Mouse (Mus musculus) heart, embryonic 16.5 days (tissue): Measurements from ENCODE around the gene Trp53inp2. TPM values are rescaled to one million over a fixed set of nuclear protein-coding genes. Genes with fewer than 3 reads are reported as not detected.

Source experiments
- ATAC-seq: fragments of 200-750 bp; cut with Nextera tagmentation; replicated peaks from 2 replicates; pipeline ENCODE4 v1.8.0; 2017; ENCODE audit warnings: moderate number of reproducible peaks; ENCODE audit not compliant: insufficient read depth, low FRiP score; ENCODE audit errors: extremely low read depth
- H3K27ac ChIP-seq: fragments of 300-500 bp; sonication (generic); 2 replicates; pipeline ENCODE4 v1.5.1; 2014; ENCODE audit warnings: mild to moderate bottlenecking, low read length, control low read depth, moderate library complexity
- H3K27me3 ChIP-seq: fragments of 300-500 bp; sonication (generic); 2 replicates; pipeline ENCODE4 v1.6.1; 2014; ENCODE audit warnings: low read length, mixed read lengths; ENCODE audit not compliant: control insufficient read depth, insufficient read depth
- H3K36me3 ChIP-seq: fragments of 300-500 bp; sonication (generic); 2 replicates; pipeline ENCODE4 v1.6.1; 2014; ENCODE audit not compliant: control insufficient read depth, insufficient read depth
- H3K4me1 ChIP-seq: fragments of 300-500 bp; sonication (generic); 2 replicates; pipeline ENCODE4 v1.6.1; 2014; ENCODE audit warnings: low read length, mixed read lengths; ENCODE audit not compliant: control insufficient read depth, insufficient read depth
- H3K4me2 ChIP-seq: fragments of 300-500 bp; sonication (generic); 2 replicates; pipeline ENCODE4 v1.6.1; 2014; ENCODE audit warnings: low read depth, mild to moderate bottlenecking, control low read depth, low read length
- H3K4me3 ChIP-seq: fragments of 300-500 bp; sonication (generic); 2 replicates; pipeline ENCODE4 v1.5.1; 2014; ENCODE audit warnings: mild to moderate bottlenecking, control low read depth, low read length
- H3K9ac ChIP-seq: fragments of 300-500 bp; sonication (generic); 2 replicates; pipeline ENCODE4 v1.6.1; 2014; ENCODE audit warnings: low read length, control low read depth
- H3K9me3 ChIP-seq: fragments of 300-500 bp; sonication (generic); replicated peaks from 2 replicates; pipeline ENCODE4 v1.6.1; 2016; ENCODE audit warnings: low read length; ENCODE audit not compliant: control insufficient read depth
- WGBS: fragments of 180-500 bp; shearing (Covaris S2); extraction: QIAGEN DNeasy Blood & Tissue Kit; methylation state at CpG from one replicate; pipeline ENCODE4 v1.1.7; 2014; 5-methylcytosine and 5-hydroxymethylcytosine counted together
- polyA plus RNA-seq: library from polyadenylated mRNA; unstranded; fragments of >200 nt; fragmentation: Nextera tagmentation; extraction: Ambion mirVana; gene quantifications from 2 replicates; pipeline ENCODE4 v1.2.1, GENCODE M21; 2015

Gene Trp53inp2
- 126 and 132 TPM in 2 replicates for polyA plus RNA-seq

DNA sequence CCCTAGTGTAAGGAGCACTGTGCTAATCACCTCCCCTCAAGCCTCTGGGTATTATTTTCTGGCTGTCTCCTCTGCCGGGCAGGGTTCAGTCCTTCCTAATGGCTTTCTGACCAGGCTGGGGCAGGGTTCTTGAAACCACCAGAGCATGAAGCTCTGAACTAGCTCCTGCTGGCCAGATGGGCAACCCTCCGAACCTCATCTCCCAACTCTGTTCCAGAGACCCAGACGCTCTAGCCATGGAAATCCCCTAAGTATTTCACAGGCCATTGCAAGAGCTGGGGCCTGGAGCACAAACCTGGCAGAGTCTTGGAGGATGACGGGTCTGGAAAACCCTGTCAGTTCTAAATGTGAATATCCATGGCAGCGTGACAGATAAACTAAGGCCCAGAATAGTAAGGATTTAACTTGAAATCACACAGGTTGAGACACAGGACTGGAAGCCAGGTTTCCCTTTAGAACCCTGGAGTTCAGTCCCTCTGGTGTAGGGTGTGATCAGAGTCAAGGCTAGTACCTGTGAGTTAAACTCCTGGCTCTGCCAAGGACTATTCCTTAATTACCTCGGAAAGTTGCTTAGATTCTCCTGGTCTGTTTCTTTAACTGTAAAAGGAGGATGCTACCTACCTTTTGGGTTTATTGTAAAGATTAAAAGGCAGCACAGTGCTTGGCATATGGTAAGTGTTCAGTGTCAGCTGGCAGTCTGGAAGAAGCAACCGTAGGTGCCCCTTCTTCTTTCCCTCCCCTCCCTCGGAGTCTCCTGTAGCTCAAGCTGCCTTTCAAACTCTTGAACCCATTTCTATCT is at the start of gene Trp53inp2:
Gene Trp53inp2, plus strand, starts transcription at position 799 of the 799 bp plus-strand sequence.
- peak within 1 kb of the TSS; percentile 76 for H3K4me2 ChIP-seq
- H3K9ac ChIP-seq = peak within 1 kb of the TSS; percentile 94
- peaks cover 2% of the 10 kb centered on the region; the same call in 1 of the 2 replicates for H3K36me3 ChIP-seq
- H3K9me3 ChIP-seq = no peaks in the 10 kb centered on the region
- H3K27me3 ChIP-seq = no peaks in the 10 kb centered on the region
- H3K4me3 ChIP-seq = peak within 1 kb of the TSS; percentile 90
- peaks cover 20% of the 10 kb centered on the region for H3K4me1 ChIP-seq
- ATAC-seq = no peak
- H3K27ac ChIP-seq = peak within 1 kb of the TSS; percentile 100
- 65% methylated on average over 8 of the region's 8 CpGs for WGBS

DNA sequence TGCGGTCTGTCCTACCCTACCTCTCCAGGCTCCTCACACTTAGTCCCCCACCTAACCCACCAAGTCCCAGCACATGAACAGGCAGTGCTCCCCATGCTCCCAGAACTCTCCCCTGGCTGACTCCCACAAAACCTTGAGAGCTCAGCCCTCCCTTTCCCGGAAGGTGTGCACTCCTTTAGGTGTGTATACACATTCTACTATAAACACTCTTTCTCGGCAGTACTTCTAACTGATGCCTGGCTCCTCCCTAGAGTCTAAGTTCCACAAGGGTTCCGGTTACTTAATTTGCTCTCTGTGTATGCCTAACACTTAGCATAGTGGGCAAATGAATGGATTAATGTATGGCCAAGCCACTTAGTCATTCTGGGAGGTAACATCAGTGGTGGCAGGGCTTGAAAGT is 49.5 kb upstream of the Trp53inp2 start:
- Histone ChIP-seq H3K4me3 (no peak overlapping the region), H3K27ac (no peak overlapping the region), H3K9ac (no peak overlapping the region), H3K9me3 (no peaks in the 10 kb centered on the region), H3K36me3 (peaks cover 32% of the 10 kb centered on the region), H3K4me2 (no peak overlapping the region), H3K4me1 (no peaks in the 10 kb centered on the region), H3K27me3 (no peaks in the 10 kb centered on the region)
- 87% methylated on average over 4 of the region's 4 CpGs for WGBS
- no peak for ATAC-seq

DNA sequence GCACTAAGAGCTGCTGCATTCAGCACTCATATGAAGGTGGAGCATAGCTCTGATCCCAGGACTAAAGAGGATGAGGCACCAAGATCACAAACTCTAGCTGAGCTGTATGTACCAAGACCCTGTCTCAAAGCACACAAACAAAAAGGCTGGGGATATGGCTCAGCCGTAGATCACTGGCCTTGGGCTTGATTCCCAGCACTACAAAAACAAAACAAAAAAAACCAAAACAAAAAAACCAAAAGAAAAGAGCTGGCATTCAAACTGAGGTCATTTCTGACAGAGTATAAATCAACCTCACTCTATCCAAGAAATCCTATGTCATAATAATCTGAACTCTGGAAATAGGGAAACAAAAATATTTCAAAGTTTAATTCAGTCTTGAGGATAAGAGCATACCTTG is 47.4 kb upstream of the Trp53inp2 start:
- H3K36me3 ChIP-seq = peaks cover 24% of the 10 kb centered on the region
- no peak overlapping the region for H3K4me2 ChIP-seq
- no peak overlapping the region for H3K27ac ChIP-seq
- no peaks in the 10 kb centered on the region for H3K9me3 ChIP-seq
- H3K4me3 ChIP-seq = no peak overlapping the region
- no peak for ATAC-seq
- H3K27me3 ChIP-seq = no peaks in the 10 kb centered on the region
- no peak overlapping the region for H3K9ac ChIP-seq
- 97% methylated on average over 1 of the region's 1 CpGs for WGBS
- H3K4me1 ChIP-seq = no peaks in the 10 kb centered on the region

DNA sequence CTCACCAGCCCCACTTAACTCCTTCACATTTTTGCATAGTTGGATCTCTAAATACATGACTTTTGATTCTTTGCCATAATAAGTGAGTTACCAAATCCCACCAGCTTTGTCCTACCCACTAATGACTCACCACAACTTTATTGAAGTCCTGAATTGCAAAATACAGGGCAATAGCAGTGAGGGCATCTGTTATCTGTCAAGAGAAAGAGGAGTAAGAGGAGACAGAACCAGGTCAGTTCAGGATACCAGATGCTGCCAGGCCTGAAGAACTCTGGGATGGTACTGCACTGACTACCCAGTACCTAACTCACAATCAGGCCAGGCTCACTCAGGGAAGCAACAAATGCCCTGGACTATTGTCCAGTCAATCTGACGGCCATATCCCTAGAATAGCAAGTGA is 45.6 kb upstream of the Trp53inp2 start:
- no peak for ATAC-seq
- WGBS = 80% methylated on average over 1 of the region's 1 CpGs
- no peak overlapping the region for H3K4me3 ChIP-seq
- H3K27ac ChIP-seq = no peak overlapping the region
- H3K4me1 ChIP-seq = no peaks in the 10 kb centered on the region
- no peaks in the 10 kb centered on the region for H3K27me3 ChIP-seq
- H3K4me2 ChIP-seq = no peak overlapping the region
- H3K9ac ChIP-seq = no peak overlapping the region
- H3K36me3 ChIP-seq = peaks cover 24% of the 10 kb centered on the region
- no peaks in the 10 kb centered on the region for H3K9me3 ChIP-seq

DNA sequence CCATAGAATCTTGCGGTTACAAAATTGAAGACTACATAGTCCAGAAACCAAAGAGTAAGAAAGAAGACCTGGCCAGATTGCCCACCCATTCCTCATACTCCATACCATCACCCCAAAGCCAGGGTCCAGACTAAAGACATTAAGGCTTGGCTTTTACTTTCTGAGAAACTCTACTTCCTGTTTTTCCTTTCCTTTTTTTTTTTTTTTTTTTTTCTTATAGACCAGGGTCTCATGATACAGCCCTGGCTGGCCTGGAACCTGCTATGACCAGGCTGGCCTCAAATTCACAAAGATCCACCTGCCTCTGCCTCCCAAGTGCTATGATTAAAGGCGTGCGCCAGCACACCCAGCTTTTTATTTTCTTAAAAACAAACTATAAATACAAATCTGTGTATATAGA is 44.6 kb upstream of the Trp53inp2 start:
- Histone ChIP-seq H3K27me3 (no peaks in the 10 kb centered on the region), H3K9ac (no peak overlapping the region), H3K4me2 (no peak overlapping the region), H3K4me1 (no peaks in the 10 kb centered on the region), H3K36me3 (peaks cover 22% of the 10 kb centered on the region), H3K27ac (no peak overlapping the region), H3K4me3 (no peak overlapping the region), H3K9me3 (no peaks in the 10 kb centered on the region)
- over 99% methylated on average over 3 of the region's 3 CpGs for WGBS
- ATAC-seq = no peak

DNA sequence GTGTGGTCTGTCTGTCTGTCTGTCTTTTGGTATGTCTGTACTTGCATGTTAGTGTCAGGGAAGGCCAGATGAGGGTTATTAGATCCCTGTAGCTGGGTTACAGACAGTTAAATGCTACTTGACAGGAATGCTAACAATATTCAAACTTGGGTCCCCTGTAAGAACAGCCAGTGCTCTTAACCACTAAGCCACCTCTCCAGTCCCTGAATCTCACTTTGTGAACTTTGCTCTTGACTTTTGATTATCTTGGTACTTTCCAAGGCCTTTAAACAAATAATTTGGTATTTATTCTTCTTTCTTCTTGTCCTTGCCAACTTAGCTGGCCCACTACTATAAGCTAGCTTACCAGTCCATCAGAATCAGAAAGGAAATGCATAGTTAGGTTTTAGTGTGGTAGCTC is 40.7 kb upstream of the Trp53inp2 start:
- no peak overlapping the region for H3K27ac ChIP-seq
- H3K4me1 ChIP-seq = no peaks in the 10 kb centered on the region
- no peaks in the 10 kb centered on the region for H3K9me3 ChIP-seq
- ATAC-seq = no peak
- peaks cover 5% of the 10 kb centered on the region for H3K36me3 ChIP-seq
- no peak overlapping the region for H3K4me3 ChIP-seq
- no peak overlapping the region for H3K9ac ChIP-seq
- H3K27me3 ChIP-seq = no peaks in the 10 kb centered on the region
- no peak overlapping the region for H3K4me2 ChIP-seq

DNA sequence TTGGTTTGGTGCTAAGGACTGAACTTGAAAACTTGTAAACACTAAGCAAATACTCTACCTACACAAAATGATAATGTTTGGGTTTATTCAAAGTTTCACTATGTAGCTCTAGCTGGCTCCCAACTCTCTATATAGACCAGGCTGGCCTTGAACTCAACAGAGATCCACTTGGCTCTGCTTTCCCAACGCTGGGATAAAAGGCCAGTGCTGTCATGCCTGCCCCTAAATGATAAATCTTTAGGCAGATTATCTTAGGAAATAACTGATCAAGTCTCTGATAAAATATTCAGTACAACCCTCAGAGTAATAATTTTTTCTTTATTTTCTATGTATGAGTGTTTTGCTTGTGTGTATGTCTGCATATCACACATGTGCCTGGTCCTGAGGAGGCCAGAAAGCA is 34.2 kb upstream of the Trp53inp2 start:
- Histone ChIP-seq H3K36me3 (peaks cover 3% of the 10 kb centered on the region; the same call in 1 of the 2 replicates), H3K9me3 (no peaks in the 10 kb centered on the region), H3K4me2 (no peak overlapping the region), H3K27ac (no peak overlapping the region), H3K4me1 (no peaks in the 10 kb centered on the region), H3K9ac (no peak overlapping the region), H3K4me3 (no peak overlapping the region), H3K27me3 (no peaks in the 10 kb centered on the region)
- 79% methylated on average over 1 of the region's 1 CpGs for WGBS
- no peak for ATAC-seq

DNA sequence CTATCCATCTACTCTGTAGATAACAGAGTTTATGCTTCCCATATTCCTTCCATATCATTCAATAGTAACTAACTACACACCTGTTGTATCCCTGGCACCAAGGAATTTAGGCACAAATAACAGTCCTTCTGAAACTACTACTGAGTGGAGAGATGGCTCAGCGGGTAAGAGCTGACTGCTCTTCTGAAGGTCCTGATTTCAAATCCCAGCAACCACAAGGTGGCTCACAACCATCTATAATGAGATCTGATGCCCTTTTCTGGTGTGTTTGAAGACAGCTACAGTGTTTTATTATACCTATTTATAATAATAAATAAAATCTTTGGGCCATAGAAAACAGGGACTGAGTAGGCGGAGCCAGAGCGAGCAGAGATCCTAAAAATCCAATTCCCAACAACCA is 26.5 kb upstream of the Trp53inp2 start:
- H3K4me2 ChIP-seq = no peak overlapping the region
- ATAC-seq = no peak
- no peak overlapping the region for H3K9ac ChIP-seq
- H3K27me3 ChIP-seq = no peaks in the 10 kb centered on the region
- H3K4me3 ChIP-seq = no peak overlapping the region
- H3K27ac ChIP-seq = no peak overlapping the region
- WGBS = 86% methylated on average over 3 of the region's 3 CpGs
- peaks cover 12% of the 10 kb centered on the region for H3K4me1 ChIP-seq
- H3K9me3 ChIP-seq = no peaks in the 10 kb centered on the region
- no peaks in the 10 kb centered on the region for H3K36me3 ChIP-seq

DNA sequence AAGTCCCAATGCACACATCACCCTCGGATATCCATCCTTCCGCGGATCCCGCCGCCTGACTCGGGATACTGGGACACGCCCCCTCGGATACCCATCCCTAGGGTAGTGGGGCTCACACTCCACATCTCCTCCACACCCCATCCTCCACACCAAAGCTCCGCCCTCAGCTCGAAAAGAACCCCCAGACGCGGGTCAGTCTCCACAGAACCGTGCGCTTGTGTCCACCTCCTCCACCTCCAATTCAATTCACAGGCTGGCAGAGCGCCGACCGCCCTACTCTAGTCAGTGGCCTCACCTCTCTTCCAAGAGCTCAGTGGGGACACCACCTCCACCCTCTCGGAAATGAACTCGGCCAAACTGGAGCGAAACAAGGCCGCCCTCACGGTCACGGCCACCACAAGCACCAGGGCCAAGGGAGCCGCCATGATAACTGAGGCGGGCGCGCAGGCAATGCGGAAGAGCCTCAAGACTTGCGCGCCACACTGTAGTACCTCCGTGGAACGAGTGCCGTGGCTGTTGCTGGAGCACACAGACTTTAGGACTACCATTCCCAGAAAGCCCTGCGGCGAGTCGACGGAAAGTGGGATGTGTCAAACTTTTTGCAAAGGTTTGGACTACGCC is 23.8 kb upstream of the Trp53inp2 start, which contains the start of gene Pigu:
Gene Pigu, minus strand, starts transcription at position 460 of the 621 bp plus-strand sequence.
- H3K4me1 ChIP-seq = peaks cover 12% of the 10 kb centered on the region
- H3K9ac ChIP-seq = peak within 1 kb of the TSS; percentile 91

More for the DNA sequence above, 23.8 kb upstream of the Trp53inp2 start, which contains the start of gene Pigu:
- peak within 1 kb of the TSS; percentile 82 for H3K27ac ChIP-seq
- WGBS = under 1% methylated on average over 38 of the region's 38 CpGs
- no peaks in the 10 kb centered on the region for H3K36me3 ChIP-seq
- no peaks in the 10 kb centered on the region for H3K9me3 ChIP-seq
- peak within 1 kb of the TSS; percentile 92 for H3K4me2 ChIP-seq
- no peaks in the 10 kb centered on the region for H3K27me3 ChIP-seq
- H3K4me3 ChIP-seq = peak within 1 kb of the TSS; percentile 82
- ATAC-seq = peak; percentile 99
